Mouse (Mus musculus): Measurements from ENCODE around the gene Naa38.

Gene Naa38

DNA sequence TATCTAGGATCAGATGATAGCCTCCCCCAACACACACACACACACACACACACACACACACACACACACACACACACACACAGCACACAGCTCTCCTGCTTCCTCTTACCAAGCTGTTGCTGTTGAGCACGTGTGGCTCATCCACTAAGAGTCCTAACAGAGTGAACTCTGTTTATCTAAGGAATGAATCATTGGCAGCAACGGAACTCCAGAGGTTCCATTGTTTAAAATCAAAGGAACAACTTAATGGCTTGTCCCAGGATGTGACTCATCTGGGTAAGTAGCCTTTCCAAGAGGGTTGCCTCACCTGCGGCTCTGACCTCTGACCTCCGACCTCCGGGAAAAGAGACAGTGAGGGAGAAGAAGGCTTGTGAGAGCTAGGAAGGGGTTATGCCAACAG lies 48.0 kb downstream of the Naa38 start:
- DNase-seq = no peak

All from cerebellum, adult 9-11 months (tissue).